Mouse (Mus musculus) T-helper 1 cell (primary cell): ENCODE measurements around the gene Eed.

Experiments
- in situ Hi-C: fragments of 300-600 bp; cut with MboI, MseI; formaldehyde crosslinking; loops from one replicate; pipeline ENCODE4 v1.15.1; 2025; ENCODE audit warnings: high pct_unique_total_duplicates

The Eed gene

DNA sequence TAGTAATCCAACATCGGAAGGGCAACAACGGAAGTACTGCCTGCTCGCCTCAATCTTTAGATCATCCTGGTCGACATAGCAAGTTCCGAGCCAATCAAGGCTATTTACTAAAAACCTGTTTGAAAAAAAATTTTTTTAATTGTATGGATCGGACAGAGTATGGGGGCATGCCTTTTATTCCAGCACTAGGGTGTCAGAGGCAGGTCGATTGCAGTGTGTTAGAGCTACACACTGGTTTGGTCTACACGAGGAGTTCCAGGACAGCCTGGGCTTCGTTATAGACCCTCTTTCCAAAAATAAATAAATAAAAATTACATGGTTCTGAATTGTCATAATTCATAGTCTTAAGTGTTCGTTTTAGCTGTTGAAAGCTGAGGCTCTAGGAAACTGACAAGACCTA, 774 bp upstream of the Eed start:
- in situ Hi-C loops, result no loop called here

DNA sequence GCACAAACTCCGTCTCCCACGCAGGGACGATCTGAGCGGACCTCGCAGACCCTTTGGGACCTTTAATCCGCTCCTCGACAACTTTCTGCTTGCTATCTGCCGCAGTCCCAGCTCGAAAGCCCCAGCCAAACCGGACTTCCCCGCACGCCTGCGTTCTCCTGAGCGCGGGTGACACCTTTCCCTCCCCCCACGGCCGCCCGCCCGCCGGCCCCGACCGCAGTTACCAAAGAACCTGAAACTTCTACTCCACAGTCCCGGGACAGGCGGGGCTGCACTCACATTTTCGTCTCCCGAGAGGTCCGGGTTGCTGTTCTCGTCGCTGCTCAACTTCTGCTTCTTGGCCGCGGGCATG, 674 bp downstream of the Eed start:
- in situ Hi-C loops, result no loop called here

DNA sequence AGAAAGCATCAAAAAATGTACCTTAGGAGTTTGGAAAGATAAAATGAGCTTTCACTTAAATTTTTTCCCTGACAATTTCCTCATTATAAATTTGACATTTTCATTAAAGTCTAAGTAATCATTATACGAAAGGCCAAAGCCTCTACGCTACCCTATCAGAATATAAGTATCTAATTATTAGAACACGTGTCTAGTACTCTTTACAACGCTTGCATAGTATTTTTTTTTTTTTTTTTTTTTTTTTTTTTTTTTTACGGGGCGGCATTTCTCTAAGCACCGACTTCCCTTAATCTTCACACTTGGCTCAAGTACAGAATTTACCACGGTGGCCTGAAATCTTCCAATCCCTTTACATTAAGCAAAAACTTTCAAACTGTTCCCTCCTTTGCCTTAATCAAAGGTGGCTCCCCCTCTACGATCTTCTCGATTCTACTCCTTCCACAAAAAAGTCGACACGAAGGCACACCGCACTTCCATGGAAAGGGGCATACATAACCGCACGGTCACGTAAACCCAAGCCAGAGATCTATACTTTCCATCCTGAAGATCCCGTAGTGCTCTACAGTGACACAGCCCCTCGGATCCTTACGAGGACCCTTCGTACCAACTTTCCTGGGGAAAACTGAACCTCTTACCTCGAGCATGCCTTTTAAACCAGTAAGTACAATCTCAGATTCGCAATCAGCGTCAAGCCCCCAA, 1.2 kb downstream of the Eed start:
- in situ Hi-C loops, result no loop called here

DNA sequence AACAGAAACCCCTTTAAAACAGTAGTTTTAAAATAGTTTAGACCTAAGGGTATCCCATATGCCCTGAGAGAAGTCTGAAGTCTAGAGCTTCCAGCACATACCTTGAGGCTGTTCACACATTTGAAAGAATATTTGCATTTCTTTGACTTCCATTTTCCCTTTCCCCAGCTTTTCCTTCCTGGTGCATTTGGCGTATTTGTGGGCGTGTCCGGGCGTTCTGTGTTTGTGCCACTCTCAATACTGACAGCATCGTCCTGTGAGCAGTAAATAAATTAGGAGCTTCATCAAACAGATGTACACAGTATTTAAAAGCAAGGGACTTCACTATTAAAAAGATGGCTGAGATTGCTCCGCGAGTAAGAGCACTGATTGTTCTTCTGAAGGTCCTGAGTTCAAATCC, 4.0 kb downstream of the Eed start:
- in situ Hi-C loops, result no loop called here

DNA sequence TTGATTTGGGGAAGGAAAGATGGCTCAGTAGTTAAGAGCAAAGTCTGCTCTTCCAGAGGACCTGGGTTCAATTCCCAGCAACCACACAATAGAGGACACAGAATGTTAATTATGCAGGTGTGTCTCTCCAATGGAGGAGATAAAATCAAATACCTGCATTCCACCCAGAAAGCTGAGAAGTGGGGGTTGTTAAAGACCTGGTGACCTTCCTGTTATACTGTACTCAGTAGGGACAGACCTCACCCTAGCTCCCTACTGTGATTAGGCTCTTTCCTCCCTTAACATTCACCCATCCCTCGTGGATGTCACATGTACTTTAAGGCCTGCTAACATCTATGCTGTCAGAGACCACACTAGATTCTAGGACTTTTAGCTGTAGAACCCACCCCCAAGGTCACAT, 5.2 kb downstream of the Eed start:
- in situ Hi-C loops, result no loop called here

DNA sequence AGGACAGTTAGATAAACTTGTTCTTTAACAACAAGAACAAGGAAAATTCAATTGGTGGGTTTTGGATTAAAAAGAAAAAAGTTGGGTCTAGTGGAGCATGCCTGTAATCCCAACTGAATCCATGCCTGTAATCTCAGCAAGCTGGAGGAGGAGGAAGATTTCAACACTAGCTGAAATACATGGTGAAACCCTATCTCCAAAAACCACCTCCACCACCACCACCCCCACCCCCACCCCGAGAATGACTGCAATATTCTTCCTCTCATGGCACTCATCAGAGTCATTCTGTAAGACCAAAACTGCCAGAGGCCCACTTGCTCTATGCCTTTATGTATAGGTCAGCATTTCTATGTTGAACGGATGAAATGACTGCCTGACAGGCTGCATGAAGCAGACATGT, 13.5 kb downstream of the Eed start:
- in situ Hi-C loops, result loop anchor here (25.0 kb wide), 1 partner anchor 220 kb away; no protein-coding TSS in a partner anchor

DNA sequence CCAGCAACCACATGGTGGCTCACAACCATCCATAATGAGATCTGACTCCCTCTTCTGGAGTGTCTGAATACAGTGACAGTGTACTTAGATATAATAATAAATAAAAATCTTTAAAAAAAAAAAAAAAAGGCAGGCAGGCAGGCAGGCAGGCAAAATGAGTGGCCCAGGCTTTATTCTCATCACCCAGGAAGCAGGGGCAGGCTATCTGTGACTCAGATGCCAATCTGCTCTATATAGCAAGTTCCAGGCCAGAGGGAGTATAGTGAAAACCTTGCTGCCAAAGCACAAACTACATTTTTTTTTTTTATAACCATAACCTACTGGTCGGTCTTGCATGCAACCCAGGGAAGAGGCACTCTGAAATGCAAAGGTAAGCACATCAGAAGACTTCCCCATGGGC, 14.0 kb downstream of the Eed start:
- in situ Hi-C loops, result loop anchor here (25.0 kb wide), 1 partner anchor 221 kb away; no protein-coding TSS in a partner anchor

DNA sequence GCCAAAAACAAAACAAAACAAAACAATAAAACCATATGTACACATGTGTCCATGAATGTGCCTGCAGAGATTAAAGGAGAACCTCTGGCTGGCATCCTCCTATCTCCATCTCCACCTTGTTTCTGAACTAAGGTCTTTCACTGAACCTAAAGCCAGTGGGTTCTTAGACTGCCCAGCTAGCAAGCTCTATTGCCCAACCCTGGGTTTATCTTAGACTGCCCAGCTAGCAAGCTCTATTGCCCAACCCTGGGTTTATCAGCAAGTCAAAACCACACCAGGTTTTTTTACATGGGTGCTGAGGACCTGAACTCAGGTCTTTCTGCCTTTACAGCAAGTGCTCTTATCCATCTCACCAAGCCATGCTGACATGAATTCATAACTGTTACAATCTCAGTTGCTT, 17.6 kb downstream of the Eed start:
- in situ Hi-C loops, result loop anchor here (25.0 kb wide), 1 partner anchor 224 kb away; no protein-coding TSS in a partner anchor

DNA sequence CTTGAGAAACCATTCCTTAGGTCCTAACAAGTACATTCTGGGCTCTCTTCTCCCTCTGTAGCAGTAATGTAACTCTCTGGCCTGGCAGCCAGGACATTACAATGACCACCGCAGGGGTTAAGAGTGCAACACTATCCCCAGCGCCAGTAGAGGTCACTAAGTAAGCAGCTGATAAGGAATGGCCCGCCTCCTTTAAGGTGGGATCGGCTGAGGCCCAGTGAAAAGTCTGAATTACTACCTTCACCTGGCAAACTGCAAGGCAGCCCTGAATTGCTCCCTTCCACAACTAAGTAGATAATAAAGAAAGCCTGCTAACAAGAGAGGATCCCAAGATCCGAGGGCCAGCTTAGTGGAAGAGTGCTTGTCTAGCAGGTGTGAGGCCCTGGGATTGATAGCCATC, 23.5 kb downstream of the Eed start:
- in situ Hi-C loops, result loop anchor here (25.0 kb wide), 1 partner anchor 230 kb away; no protein-coding TSS in a partner anchor

DNA sequence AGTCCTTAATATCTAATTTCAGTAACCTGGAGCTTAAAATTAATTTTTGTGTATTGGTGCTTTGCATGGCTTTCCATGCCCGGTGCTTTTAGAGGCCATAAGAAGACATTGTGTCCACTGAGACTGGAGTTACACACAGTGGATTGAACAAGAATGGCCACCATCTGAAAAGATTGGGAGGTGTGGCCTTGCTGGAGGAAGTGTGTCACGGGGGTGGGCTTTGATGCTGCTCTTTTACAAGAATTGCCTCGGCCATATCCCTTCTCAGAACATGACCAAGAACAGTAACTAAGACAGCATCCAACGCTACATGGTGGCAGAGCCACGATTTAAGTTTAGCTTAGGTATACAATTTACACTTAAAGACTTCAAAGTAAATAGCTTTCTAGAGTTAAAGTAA, 26.5 kb downstream of the Eed start:
- in situ Hi-C loops, result loop anchor here (25.0 kb wide), 1 partner anchor 233 kb away; no protein-coding TSS in a partner anchor

DNA sequence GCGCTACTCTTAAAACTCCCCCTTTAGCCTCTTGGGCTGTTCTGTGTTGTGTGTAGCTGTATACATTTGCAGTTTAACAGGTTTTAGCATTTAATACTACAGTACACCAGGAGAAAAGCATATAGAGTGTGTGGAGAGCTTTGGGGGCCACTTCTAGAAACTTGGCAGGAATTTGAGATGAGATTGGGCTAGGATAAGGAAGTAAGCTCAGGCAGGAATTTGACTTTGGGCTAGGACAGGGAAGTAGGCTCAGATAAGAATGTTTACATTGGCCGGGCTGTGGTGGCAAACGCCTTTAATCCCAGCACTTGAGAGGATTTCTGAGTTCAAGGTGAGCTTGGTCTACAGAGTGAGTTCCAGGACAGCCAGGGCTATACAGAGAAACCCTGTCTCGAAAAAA, 31.4 kb downstream of the Eed start:
- in situ Hi-C loops, result no loop called here

DNA sequence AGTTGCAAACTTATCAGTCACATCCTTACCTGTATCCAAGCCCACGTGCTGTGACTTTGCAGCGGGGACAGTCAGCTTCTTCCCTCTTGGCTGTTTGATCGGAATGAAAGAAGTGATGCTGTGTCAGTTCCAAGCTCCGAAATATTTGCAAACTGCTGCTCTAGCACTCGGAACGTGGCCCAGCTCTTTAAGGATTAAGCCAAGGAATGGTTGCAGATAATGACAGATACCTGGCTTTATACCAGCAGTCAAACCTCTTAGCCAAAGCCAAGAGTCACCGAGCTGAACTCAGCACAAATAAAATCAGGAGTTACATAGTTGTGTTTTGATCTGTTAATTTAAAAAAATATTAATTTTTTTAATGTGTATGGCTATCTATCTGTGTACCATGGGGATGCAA, 32.8 kb downstream of the Eed start:
- in situ Hi-C loops, result no loop called here

DNA sequence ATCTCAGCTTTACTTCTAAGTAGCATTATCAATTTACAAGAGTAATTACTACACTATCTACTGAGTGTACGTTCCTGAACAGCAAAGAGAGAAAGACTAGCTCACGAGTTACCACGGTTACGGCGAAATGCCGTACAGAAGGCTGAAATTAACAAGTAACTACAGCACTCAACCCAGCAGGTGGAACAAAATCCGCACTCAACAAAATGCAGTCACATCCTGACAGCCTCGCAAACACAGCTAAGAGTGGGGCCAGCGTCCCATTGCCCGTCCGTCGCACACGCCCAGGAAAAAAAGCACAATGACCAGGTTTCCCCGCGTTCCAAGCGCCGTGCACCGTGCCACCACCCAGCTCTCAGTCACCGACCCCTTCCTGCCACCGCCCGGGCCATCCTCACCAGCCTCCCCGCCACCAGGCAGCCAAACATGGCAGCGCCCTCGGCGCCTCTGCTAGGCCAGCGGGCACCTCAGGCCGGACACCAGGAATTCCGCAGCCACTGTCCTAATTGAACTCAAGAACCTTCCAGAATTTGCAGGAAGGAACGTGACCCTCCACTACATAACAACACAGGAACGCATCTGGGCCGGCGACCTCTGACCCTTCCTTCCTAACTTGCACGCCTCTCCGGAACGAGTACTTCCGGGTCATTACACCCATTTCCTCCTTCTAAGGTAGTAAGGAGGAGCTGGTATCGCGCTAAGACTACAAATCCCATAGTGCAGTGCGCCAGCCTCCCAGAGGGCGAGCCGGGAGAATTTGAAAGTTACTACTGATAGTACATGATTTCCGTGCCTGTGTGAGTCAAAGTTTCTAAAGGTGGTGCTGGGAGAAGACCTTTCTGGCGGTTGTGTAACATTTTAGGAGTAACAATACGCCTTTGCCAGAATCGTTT, 40.0 kb downstream of the Eed start, which contains the start of gene Hikeshi:
TSS of gene Hikeshi (minus strand) at position 634 of the 893 bp plus-strand sequence.
- in situ Hi-C loops, result no loop called here

DNA sequence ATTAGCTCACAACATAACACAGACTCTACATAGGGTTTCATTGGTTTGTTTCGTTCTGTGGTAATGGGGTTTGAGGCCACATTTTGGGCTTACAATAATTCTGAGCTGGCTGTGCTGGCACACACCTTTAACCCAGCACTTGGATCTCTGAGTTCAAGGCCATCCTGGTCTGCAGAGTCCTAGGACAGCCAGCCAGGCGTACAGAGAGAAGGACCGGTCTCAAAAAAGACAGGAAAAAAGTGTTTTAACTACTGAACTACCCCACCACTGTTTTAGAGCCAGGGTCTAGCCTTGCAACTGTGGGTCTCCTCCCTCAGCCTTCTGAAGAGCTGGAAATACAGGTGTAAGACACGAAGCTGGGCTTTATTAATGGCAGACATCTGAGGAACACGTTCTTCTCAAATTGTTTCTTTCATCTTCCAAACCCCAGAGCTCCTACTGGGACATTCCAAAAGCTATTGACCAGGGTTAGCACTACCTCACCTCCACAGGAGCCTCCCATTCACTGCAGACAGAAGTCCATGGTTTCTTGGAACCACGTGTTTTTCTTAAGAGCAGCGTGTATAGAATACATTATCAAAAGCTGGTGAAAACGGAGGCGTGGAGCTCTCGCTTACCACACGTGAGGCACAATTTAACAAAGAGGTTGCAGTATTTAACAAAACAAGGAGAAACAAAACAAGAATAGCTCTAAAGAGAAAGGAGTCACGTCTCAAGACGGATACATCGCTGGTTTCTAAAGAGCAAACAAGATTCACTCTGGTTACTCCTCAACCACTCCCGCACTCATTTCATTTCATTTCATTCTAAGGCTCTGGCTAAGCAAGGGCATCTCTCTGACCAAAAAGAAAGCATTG, 41.1 kb downstream of the Eed start:
- in situ Hi-C loops, result no loop called here

DNA sequence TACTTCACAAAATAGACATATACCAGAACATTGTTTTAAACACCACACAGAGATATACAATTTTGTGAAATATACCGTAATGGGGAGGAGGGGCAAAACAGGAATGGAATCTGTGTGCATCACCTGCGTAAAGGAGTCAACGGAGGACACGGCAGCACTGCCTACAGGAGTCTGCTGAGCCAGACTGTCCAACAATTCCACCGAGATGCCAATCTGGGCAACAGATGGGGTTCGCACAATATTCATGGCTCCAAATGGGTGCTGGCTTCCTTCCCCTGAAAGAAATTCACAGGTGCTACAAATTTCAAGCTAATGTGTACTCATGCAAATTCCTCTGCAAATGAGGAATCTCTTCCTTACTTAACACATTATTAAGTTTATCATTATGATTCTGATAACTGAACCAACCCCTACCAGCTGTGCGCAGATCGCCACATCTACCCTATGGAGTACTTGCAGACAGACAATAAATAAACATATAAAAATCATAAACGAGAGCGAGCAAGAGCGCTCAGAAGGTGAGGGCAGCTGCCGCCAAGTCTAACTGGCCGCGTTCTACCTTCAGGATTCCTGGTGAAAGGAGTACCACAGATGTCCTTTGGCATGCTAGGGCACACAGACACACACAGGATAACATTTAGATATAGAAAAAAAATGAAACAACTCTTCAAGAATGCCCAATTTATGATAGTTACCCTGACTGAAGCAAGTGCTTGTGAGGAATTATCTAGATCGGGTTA, 57.2 kb downstream of the Eed start:
- in situ Hi-C loops, result no loop called here

DNA sequence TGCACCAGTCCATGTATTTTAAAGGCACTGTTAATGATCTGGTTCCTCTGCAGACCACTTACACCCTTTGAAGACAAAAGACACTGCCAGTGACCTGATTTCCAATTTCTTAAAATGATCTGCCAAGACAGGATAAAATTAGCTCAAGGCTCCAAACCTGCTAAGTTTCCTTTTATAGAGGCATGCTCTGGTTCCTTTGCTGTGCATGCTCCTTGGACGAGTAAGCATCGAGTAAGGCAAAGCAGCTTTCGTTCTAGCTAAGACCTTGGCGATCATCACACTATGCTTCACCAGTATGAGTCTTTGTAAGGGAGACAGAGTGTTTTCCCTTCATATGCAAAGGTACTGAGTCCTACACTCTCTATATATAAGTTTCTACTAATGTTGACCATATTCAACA, 63.0 kb downstream of the Eed start:
- in situ Hi-C loops, result no loop called here

DNA sequence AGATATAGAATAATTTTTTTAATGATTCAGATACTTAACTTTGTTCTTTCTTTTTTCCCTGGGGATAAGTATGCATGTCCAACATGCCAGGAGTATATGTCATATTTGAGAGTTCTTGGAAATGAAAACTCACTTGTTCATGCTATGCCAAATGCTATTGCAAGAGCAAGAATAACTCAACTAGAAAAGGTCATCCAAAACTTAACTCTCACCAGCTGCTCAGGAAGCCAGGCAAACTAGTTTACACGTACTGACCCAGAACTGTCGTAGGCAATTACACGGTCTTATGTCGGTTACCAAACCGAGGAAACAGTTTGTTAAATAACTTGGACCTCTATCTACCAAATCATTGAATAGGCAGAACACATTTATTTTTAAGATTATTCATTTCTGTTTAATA, 64.1 kb downstream of the Eed start:
- in situ Hi-C loops, result no loop called here

DNA sequence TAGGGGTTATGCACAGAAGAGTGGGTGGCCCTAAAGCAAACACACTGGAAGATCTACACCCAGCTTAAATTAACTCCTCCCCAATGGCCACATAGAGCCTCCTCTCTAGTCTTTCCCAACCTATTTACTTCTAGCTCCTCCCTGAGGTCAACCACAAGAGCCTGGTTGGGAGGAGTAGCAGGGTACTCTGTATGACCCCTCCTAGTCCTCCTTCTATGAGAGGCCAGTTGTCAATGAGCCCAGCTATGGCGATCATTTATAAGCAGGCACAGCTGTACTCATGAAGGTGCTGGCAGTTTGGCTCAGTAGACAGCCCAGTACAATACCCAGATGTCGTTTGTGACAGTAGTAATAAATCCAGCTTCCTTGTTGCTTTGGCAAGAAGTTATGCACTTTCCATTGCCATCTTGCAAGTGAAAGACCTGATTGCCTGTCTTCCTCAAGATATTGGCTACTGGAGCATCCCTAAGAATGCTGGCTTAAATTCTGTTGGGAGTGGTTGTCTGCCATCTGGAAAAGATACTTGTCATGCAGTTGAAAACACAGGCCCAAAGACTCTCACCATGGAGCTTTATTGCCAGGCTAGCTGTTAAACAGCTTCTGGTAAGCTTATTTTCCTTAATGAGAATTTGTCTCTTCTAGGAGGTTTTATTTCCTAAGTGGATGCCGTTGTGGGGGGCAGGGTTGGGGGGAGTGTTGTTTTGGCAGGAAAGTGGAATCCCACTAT, 67.2 kb downstream of the Eed start:
- in situ Hi-C loops, result no loop called here

DNA sequence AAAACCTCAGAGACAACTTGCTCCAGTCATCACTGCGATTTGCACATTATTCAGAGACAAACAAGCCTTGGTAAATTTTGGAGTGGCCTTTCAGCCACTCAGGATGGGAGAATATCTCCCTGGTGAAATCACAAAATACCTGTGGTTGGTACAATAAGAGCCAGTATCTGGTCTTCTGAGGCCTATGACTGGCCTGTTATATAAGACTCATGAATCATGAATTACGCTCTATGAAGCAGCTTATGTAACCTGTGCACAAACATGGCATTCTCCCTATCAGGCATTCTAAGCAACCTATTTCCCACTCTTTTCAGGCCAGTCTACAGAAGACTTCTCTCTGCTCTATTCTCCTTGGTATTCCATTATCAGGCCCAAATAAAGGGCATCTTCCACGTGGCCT, 68.4 kb downstream of the Eed start:
- in situ Hi-C loops, result no loop called here

DNA sequence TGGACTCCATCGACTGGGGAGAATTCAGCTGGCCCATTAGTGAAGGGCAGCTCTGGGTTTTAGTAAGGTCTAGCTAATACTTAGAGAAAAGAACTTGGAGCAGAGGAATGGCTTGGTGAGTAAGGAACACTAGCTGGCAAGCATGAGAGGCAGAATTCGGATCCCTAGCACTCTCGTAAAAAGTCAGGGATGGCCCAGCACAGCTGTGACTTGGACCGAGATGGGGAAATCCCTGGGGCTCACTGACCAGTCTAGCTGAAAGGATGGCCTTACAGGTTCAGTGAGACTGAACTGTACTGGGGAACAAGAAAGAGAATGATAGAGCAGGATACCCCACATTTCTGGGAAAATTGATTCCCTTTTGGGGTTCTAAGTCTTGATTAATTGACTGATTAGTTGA, 71.1 kb downstream of the Eed start:
- in situ Hi-C loops, result no loop called here
